Mouse (Mus musculus) T-cell, adult 2 months (primary cell): ENCODE measurements around the gene Zfp931.
"Not testable (repeated sequence)": the region's sequence is repeated elsewhere in the genome, so short reads cannot be mapped to it uniquely, and the experiment has no call there.

Source experiments
- DNase-seq: peaks from one replicate; pipeline ENCODE4 v3.0.0; 2022; ENCODE audit warnings: low spot score

Zfp931 gene

GRCm38 (mm10) chr2:178078166-178078717 lies at the start of gene Zfp931:
Gene Zfp931, minus strand, starts transcription at chr2:178078476.
- DNase-seq = peak; percentile 18

- no peak for DNase-seq
These were observed 48.0 kb upstream of the Zfp931 start for GRCm38 (mm10) chr2:178126041-178126820.

GRCm38 (mm10) chr2:178125427-178125826 lies 47.2 kb upstream of the Zfp931 start:
- DNase-seq = no peak

- DNase-seq = no peak
These were observed 45.2 kb upstream of the Zfp931 start for GRCm38 (mm10) chr2:178123466-178123865.

GRCm38 (mm10) chr2:178121946-178122665 lies 43.8 kb upstream of the Zfp931 start:
- no peak for DNase-seq

- no peak for DNase-seq
These were observed 43.1 kb upstream of the Zfp931 start for GRCm38 (mm10) chr2:178121375-178121688.

GRCm38 (mm10) chr2:178120651-178121374 lies 42.5 kb upstream of the Zfp931 start:
- no peak for DNase-seq

GRCm38 (mm10) chr2:178120356-178120645 lies 42.0 kb upstream of the Zfp931 start:
- DNase-seq = no peak

GRCm38 (mm10) chr2:178119561-178120355 lies 41.5 kb upstream of the Zfp931 start:
- DNase-seq = no peak

GRCm38 (mm10) chr2:178118801-178119560 lies 40.7 kb upstream of the Zfp931 start, which contains the start of gene Phactr3:
Gene Phactr3, plus strand, starts transcription at chr2:178118975.
- DNase-seq = no peak

- no peak for DNase-seq
These were observed 39.7 kb upstream of the Zfp931 start for GRCm38 (mm10) chr2:178117946-178118345.

- no peak for DNase-seq
These were observed 23.7 kb upstream of the Zfp931 start for GRCm38 (mm10) chr2:178101957-178102356.

GRCm38 (mm10) chr2:178098021-178098420 lies 19.7 kb upstream of the Zfp931 start:
- peak; percentile 23 for DNase-seq

GRCm38 (mm10) chr2:178089586-178089985 lies 11.3 kb upstream of the Zfp931 start:
- DNase-seq = no peak

- DNase-seq = peak; percentile 41
These were observed 20.1 kb downstream of the Zfp931 start for GRCm38 (mm10) chr2:178058195-178058594.

- DNase-seq = not testable (repeated sequence)
These were observed 50.7 kb downstream of the Zfp931 start for GRCm38 (mm10) chr2:178027601-178028000.

GRCm38 (mm10) chr2:178023861-178024260 lies 54.4 kb downstream of the Zfp931 start:
- not testable (repeated sequence) for DNase-seq

GRCm38 (mm10) chr2:178023011-178023611 lies 55.2 kb downstream of the Zfp931 start, which contains the start of gene Zfp971:
Gene Zfp971, plus strand, starts transcription at chr2:178023284.
- peak; percentile 45 for DNase-seq

- not testable (repeated sequence) for DNase-seq
These were observed 57.5 kb downstream of the Zfp931 start for GRCm38 (mm10) chr2:178020773-178021172.

GRCm38 (mm10) chr2:178019486-178019885 lies 58.8 kb downstream of the Zfp931 start:
- not testable (repeated sequence) for DNase-seq
